Mouse (Mus musculus): ENCODE results near the gene Vps37b. TPM values are rescaled to one million over a fixed set of nuclear protein-coding genes. Genes with fewer than 3 reads are reported as not detected.

Vps37b gene
- total and polyA plus RNA-seq, 3 experiments: 65.8 to 208 (median 146) TPM

- DNase-seq: no peak
Measured at GRCm38 (mm10) chr5:123980521-123981249, 51.4 kb downstream of the Vps37b start.

- DNase-seq: no peak
Measured at GRCm38 (mm10) chr5:123979980-123980369, 52.1 kb downstream of the Vps37b start.

GRCm38 (mm10) chr5:123979221-123979979 is 52.7 kb downstream of the Vps37b start:
- DNase-seq: no peak

GRCm38 (mm10) chr5:123978131-123978530 is 53.9 kb downstream of the Vps37b start:
- no peak for DNase-seq

- DNase-seq: no peak
Measured at GRCm38 (mm10) chr5:123977231-123977630, 54.8 kb downstream of the Vps37b start.

- no peak for DNase-seq
Measured at GRCm38 (mm10) chr5:123975668-123976180, 56.3 kb downstream of the Vps37b start.

DNA sequence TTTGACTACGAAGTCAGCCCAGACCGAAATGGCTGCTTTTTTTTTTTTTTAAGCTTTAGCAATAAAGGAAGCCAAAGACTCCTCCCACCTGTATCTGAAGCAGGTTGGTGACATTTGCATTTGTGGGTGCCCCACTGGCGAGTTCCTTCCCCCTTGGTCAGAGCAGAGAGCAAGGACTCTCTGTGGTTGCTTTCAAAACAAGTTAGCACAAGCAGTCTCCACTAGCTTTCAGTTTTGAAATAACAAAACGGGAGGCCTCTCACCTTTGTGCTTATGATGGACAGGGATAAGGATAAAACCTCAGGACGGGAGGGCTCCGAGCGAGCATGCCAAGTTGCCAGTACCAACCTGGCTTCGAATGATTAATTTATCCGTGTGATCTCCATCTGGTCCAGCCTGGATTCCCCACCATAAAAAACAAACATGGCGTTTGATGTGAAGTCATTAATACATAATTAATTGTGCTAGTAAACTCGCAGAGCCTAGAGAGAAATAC is 57.4 kb downstream of the Vps37b start:
- DNase-seq: no peak

GRCm38 (mm10) chr5:123974179-123974485 is 57.9 kb downstream of the Vps37b start:
- DNase-seq: no peak

- DNase-seq: peak; percentile 92
Measured at GRCm38 (mm10) chr5:123973299-123974178, 58.5 kb downstream of the Vps37b start, which contains the start of gene Hip1r. Gene Hip1r, plus strand, starts transcription at chr5:123973628.

DNA sequence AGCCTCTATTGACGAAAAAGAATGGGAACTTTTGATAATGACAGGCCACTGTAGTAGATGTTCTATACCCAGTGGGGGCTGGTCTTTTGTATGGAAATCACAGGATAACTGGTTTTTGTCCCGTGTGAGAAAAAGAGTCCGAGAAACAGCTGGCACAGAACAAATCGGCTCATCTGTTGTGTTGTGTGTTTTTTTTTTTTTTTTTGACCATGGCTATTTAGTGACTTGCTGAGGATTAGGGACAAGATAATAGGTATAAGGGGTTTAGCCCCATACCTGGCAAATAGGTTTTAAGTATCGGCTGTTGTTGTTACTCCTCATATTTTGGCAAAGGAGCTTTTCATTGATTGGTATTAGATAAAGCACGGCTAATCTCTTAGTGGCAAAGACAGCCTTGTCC is 59.6 kb downstream of the Vps37b start:
- no peak for DNase-seq

DNA sequence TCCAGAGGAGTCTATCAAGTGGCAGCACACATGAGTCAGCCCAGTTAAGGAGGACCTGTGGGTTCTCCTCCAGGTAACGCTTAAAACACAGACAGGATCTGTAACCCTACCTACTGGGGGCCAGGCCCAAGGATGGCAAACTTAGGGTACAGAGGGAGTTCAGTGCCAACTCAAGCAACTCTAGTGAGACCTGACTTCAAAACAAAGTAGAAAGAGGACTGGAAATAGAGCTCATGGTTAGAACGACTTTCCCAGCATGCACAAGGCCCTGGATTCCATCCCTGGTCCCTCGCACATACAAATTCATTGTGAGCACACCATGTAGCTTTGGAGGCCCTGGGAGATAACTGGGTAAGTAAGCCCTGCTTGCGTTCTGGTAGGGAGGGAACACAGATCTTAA is 61.5 kb downstream of the Vps37b start:
- no peak for DNase-seq

GRCm38 (mm10) chr5:123969216-123969615 is 62.9 kb downstream of the Vps37b start:
- no peak for DNase-seq

DNA sequence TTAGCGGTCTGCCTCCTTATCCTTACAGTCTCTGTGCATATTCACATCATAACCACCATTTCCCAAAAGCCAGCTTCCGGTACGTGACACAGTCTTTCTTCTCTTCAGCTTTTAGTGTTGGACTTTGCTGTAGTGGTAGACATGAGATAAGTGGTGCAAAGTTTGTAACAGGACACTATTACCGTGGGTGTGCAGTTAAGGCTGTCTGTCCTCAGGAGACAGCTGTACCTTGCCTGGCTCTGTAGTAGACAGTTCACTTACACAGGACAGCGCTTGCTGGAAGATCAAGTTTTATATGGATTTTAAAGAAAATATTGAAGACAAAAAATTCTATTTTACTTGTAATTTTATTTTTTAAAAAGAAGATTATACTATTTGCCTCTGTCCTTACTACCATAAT is 63.6 kb downstream of the Vps37b start:
- DNase-seq: no peak

- DNase-seq: no peak
Measured at GRCm38 (mm10) chr5:123966759-123967158, 65.3 kb downstream of the Vps37b start.

DNA sequence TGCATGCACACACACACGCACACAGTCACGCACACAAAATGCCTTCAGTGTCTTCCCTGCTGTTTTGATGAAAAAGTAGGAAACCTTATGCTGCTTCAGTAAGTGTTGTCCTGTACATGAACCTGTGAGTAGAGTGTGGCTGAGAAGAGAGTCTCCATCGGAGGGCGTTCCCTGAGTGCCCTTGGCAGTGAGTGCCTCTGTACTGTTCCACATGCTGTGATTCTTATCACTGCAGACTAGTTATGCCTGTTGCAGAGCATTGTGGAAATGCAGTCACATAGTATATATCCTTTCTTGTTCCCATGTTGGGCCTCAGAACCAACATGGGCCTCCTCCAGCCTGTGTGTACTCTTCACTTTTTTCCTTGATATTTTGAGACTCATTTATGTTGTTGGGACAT is 67.9 kb downstream of the Vps37b start:
- DNase-seq: no peak

DNA sequence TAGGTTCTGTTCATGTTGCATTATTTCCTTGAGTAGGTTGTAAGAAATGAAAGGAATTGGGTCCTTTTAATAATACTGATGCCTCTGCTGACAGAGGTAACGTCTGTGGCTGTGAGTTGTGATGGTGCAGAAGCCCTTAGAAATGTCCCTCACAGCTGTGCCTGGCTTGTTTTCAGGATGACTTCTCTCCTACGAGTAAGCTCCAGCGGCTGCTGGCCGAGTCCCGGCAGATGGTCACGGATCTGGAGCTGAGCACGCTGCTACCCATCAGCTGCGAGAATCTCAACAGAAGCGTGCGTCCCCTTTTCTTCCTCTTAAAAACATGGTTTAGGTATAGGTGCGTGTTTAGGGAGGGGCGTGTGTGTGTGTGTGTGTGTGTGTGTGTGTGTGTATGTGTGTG is 71.0 kb downstream of the Vps37b start:
- no peak for DNase-seq

- DNase-seq: no peak
Measured at GRCm38 (mm10) chr5:123960129-123960528, 71.9 kb downstream of the Vps37b start.

DNA sequence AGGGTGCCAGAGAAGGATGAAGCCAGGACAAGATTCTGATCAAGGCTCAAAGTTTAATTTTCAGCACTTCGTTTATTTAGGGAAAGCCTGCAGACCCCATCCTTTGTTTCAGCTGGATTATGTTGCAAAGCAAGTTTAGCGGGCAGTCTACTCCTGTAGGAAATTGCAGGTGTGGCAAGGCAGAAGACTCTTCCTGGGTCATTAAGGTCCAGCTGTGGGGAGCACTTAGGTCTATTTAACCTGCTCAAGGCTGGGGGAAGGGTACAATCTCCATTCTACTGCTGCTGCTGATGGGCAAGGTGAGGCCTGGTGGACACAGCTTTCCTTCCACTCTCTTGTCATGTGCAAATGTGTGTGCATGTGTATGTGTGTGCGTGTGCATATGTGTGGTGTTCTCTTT is 73.1 kb downstream of the Vps37b start:
- no peak for DNase-seq

DNA sequence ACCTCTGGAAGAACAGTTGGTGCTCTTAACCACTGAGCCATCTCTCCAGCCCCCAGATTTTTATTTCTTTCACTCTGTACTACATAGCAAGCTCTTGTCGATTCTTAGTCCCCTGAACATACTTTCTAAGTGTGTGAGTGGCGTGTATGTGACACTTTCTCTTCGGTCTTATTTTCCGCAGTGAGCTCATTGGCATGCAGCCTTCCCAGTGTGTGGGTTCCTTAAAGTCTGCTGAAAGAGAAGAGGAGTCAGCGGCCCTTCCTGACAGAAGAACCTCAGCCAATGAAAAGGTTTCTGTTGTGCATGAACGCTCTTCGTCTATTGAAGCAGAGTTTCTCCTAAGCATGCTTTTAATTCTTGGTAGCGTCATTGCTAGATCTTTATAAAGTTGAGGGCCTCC is 74.9 kb downstream of the Vps37b start:
- DNase-seq: no peak

Measured in adrenal gland, adult 2 months (tissue).